Mouse (Mus musculus) bone marrow, adult 2 months (tissue): Measurements from ENCODE around the gene Saa4.

Experiments
- CTCF ChIP-seq: fragments of 200-500 bp; IDR thresholded peaks from 2 replicates; pipeline ENCODE4 v1.5.1; 2011; ENCODE audit warnings: low read length, control low read depth; ENCODE audit not compliant: control insufficient read depth, insufficient read depth
- POLR2A ChIP-seq: fragments of 200-500 bp; IDR thresholded peaks from 2 replicates; pipeline ENCODE4 v1.6.1; 2011; ENCODE audit warnings: low read depth, mild to moderate bottlenecking, control low read depth, low read length, borderline replicate concordance; ENCODE audit not compliant: control insufficient read depth

GRCm38 (mm10) chr7:46719526-46719925 lies 12.9 kb downstream of the Saa4 start:
- no peak for TF ChIP-seq POLR2A
- no peak for TF ChIP-seq CTCF
